Mouse (Mus musculus) mouse embryonic stem cell (cell line): ENCODE measurements at regions not wholly inside any gene's neighbourhood (a gene's known extent, or its start where the extent isn't known, plus 50 kb on each side); places are given as distances from the start of the nearest gene placed in this dataset.
"Not testable (repeated sequence)": the region's sequence is repeated elsewhere in the genome, so short reads cannot be mapped to it uniquely, and the experiment has no call there.

Source experiments
- in situ Hi-C, 2 experiments: fragments of 300-500 bp; cut with MboI; formaldehyde crosslinking; loops; 1 replicate in 1 of 2; 3 replicates in 1 of 2; pipeline ENCODE4 v1.14.3; 2019 to 2020; ENCODE audit warnings: low sequenced_read_pairs in 2 of 2, low pct_unique_long_range_greater_than_20kb in 1 of 2, mixed read lengths in 1 of 2; ENCODE audit not compliant: unreplicated experiment in 1 of 2

DNA sequence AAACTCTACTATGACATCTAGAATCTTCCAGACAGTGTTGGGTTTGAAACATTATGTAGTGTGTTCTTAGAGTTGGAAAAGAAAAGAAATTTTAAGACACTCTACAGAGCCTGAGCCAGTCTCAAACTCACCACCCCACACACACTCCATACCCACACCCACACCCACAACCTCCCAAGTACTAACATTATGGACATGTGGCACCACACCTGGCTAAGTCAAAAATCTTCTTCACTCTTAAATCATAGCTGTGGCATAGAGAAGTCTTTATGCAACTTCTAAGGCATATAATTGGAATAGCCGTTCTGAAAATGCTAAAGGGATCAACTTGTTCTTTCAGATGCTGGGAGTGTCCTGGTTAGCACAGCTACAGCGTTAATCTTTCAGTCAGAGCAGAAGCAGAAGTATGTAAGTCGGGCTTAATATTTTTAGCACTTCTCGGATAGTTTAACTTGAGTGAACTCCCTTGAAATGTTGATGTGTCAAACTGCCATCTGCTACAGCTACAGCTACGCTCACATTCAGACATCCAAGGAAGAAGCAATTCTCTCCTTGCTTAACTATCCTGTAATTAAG lies 68.6 kb upstream of the Creb1 start:
- in situ Hi-C loops = no loop called here

GRCm38 (mm10) chr1:64461616-64462015 lies 70.8 kb upstream of the Creb1 start:
- in situ Hi-C loops = not testable (repeated sequence)

DNA sequence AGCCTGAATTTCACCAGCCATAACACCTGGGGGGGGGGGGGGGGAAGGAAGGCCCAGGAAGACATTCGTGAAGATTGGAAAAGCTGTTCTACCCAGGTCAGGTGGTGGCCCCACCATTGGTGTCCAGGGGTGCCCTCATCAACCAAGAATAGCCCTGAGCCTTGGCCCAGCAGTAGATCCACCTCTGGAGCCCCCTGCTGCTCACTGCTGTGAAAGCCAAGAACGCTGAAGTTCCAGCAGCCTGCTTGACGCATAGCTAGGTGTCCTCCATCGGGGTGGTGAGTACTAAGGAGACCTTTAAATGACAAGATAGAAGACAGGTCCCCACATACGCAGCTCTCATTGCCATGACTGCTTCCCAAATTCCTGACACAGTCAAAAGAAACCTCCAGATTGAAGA lies 74.6 kb upstream of the Creb1 start:
- in situ Hi-C loops = no loop called here

- in situ Hi-C loops = loop anchor here (5.0 to 25.0 kb wide), 3 partner anchors 562 to 792 kb away; no protein-coding TSS in a partner anchor
Measured at GRCm38 (mm10) chr1:64449141-64449540, 83.3 kb upstream of the Creb1 start.

- in situ Hi-C loops = loop anchor here (5.0 to 25.0 kb wide), 3 partner anchors 561 to 791 kb away; no protein-coding TSS in a partner anchor
Measured at GRCm38 (mm10) chr1:64448090-64448489, 84.4 kb upstream of the Creb1 start.

DNA sequence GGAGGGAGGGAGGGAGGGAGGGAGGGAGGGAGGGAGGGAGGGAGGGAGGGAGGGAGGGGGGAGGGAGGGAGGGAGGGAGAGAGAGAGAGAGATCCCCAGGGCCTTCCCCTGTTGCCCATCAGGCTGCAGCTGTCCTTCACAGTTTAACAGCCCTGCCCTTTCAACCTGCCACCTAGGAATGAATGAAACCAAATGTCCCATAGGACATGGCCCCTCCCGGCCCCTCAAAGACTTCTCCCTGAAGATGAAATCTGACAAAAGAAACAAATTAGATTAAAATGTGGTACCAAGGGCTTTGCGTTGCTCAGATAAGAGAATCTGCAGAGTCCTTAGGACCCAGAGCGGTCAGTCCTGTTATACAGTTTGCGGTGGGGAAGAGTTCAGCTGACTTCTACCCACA lies 86.0 kb upstream of the Creb1 start:
- in situ Hi-C loops = loop anchor here (5.0 to 25.0 kb wide), 3 partner anchors 559 to 789 kb away; no protein-coding TSS in a partner anchor

- in situ Hi-C loops = loop anchor here (5.0 to 25.0 kb wide), 3 partner anchors 559 to 789 kb away; no protein-coding TSS in a partner anchor
Measured at GRCm38 (mm10) chr1:64445919-64446318, 86.5 kb upstream of the Creb1 start.

DNA sequence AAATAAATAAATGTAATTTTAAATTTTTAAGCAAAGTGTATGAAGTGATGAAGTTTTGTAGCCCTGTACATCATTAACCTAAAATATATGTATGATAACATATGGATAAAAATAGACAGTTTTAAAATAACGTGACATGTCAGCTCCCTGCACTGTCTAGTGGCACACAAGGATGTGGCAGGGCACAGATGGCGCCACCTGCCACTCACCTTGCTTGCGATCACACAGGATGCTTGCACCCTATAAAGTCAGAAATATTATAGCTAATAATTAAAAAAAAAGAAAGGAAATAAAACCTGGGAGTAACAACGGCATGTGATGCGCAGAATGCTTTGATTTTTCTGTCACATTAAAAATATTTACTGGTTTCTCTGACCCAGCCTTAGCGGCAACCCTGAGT lies 89.0 kb upstream of the Creb1 start:
- in situ Hi-C loops = loop anchor here (10.0 to 25.0 kb wide), 2 partner anchors 556 to 779 kb away; no protein-coding TSS in a partner anchor

DNA sequence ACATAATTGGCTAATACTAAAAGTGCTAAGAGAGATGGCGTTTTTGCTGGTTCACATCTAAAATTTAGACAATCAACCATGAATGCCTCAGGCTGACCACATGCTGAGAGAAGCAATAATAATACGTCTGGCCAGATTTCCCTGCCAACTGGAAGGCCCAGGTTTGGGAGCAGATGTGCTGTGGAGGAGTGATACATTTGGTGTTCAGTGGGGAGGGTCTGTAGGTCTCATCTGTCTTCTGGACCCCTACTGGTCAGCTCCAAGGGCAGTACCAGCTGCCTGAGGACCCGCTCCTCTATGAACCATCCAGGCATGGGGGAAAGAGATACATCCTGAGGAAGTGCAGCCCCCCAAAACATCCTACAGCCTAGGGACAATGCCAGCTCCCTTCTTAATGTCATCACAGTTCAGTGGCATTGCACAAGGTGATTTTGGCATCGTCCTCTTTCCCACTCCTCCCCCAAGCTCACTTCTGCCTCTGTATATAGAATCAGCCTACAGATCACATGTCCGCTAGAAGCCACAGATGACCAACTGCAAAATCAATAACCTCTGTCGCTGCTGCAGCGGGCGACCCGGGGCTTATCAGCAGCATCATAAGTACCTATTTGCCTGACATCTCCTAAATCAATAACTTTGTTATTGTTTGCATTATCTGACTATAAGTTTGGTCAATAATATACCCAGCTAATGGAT lies 90.1 kb upstream of the Creb1 start:
- in situ Hi-C loops = loop anchor here (10.0 to 25.0 kb wide), 2 partner anchors 555 to 778 kb away; no protein-coding TSS in a partner anchor

DNA sequence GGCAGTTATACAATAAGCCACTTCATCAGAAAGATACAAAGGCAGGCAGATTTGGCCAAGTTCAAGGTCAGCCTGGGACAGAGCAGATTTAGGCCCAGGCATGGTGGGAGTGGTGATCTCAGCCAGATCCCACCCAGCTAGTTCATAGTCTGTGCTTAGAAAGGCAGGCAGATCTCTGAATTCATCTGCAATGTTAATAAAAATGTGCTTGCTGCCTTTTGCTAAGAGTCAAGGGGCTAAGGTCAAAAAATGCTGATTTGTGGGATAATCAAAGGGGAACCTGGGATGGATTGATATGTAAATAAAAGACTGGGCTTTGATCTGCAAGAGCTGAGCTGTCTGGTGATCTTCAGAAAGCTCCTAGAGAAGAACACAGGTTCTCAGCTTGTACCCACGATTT lies 109.2 kb upstream of the Creb1 start:
- in situ Hi-C loops = no loop called here

DNA sequence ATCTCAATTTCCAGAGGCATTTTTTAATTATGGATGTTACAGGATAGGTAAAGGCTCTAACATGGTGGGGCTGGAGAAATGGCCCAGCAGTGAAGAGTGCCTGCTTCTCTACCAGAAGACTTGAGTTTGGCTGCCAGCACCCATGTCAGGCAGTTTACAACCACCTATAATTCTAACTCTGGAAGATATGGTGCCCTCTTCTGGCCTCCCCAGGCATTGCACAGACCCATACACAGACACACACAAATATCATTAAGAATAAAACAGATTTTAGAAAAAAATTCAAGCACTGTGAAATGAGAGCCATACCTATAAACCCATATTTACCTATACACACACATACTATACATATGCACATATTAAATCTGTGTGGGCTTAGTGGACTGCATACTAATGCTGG lies 113.9 kb upstream of the Creb1 start:
- in situ Hi-C loops = no loop called here

DNA sequence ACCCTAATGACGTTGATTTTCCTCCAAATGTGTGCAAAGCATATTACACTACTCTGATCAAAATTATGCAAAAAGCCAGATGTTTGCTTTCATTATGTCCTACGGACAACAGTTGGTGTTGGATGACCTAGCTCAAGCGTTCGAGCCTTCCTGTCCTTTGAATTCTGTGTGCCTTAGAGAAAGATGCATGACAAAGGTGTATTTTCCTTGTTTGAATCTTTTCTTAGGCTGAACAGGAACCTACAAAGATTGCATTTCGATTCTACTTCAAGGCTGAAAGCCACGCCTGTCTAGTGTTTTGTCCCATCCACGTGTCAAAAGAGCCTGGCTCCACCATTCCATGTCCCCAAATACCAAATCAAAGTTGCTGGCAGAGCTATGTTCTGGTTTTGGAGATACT lies 116.5 kb upstream of the Creb1 start:
- in situ Hi-C loops = no loop called here

DNA sequence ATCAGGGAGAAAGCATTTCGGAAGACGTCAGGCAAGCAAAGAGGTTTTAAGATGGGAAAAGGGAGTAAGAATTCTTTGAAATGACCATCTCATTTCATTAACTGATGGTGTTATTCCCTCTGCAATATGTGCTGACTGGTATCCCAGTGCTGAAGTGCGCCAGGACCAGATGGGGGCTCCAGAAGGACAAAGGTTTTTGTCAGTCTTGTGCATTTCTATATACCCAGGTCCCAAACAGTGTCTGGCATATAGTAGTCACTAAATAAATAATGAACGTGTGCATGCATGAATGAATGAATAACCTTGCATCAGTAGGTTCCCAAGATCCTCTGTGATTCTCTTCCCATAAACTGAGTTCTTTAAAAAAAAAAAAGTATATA lies 119.3 kb upstream of the Creb1 start:
- in situ Hi-C loops = no loop called here

GRCm38 (mm10) chr1:64412481-64413180 lies 119.8 kb upstream of the Creb1 start:
- in situ Hi-C loops = no loop called here

DNA sequence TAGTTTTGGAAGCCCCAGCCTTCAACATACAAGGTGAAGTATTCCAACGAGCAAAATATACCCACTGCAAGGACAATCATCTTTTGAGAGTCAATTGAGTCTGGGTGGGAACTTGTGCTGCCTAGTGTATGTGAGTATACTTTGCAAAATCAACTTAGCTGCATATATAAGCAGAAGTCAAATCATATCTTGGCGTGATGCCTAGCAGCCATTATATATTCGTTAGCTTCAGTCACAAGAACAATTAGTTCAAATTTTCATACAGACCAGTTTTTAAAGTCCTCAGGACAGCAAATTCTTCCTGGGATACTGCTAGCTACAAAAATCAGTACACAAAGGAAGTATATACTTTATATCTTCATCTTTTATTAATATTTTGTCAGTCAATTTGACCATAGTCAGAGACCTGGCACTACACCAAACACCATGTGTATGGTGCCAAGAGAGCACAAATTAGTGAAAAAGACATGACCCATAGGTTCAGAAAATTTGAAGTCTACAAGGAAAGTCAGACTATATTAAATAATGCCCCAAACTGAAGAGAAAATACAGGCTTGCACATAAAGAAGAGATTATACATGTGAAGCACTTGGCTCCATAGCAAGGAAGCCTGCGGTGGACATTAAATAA lies 120.5 kb upstream of the Creb1 start:
- in situ Hi-C loops = no loop called here

- in situ Hi-C loops = no loop called here
Measured at GRCm38 (mm10) chr1:64408807-64409582, 123.5 kb upstream of the Creb1 start.

DNA sequence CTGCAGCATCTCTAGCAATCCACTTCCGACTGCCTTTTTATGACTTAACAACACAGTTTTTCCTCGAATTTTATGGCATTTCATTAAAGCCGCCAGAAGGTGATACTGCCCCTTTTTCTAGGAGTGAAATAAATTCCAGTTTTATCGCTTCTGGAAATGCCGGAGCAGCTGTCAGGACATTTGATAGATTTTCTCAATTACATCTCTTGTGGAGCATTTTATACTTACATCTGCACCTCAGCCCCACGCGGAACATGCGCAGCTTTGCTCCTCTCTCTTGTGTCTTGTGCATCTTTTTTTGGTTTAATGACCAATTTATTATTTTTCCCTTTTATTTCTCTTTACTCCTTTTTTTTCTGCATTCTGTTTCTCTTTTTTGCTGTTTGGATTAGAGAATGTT lies 140.9 kb upstream of the Creb1 start:
- in situ Hi-C loops = no loop called here

- in situ Hi-C loops = no loop called here
Measured at GRCm38 (mm10) chr1:64381264-64381663, 151.2 kb upstream of the Creb1 start.
